Comparison of ENCODE assay signal across 8 mouse cellular contexts in the genomic region with DNA sequence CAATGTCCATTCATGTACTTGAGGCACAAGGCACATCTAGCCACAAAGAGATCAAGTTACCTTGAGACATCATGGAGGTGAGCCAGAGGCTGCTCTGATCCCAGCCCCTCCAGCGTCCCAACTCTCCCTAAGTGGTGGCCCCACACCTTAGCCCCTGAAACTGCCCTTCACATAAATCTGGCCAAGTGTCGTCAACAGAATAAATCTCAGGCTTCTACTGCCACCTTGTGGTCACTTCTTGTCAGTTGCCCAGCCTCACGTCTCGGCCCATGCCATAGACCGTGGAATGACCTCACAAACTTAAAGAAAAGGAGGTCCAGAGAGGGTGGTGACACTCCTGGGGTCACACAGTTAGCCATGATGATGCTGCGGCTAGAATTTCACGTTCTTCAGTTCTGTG.
DNase-seq lines count a peak whose midpoint lies in the region; ATAC-seq and TF ChIP-seq lines count a peak whose summit lies in the region.

No protein-coding gene starts in this region.

- TF ChIP-seq CTCF in intestine, postnatal 0 days (IDR thresholded peaks at IDR 0.05; ENCODE audit: low read depth), result peak; percentile 89

- no peak overlapping the region for H3K4me3 ChIP-seq in heart, embryonic 11.5 days (ENCODE audit: low read depth, low read length)
- no peak overlapping the region for H3K4me3 ChIP-seq in intestine, postnatal 0 days (ENCODE audit: low read depth, low read length)
- no peak overlapping the region for H3K4me3 ChIP-seq in midbrain, embryonic 12.5 days

- DNase-seq in heart, adult 18-20 months, result peak; percentile 53 to 83
- peak; percentile 78 to 81 for DNase-seq in cerebellum, postnatal 25 days
- DNase-seq in gastrocnemius, postnatal 10 days, result peak; percentile 55
- peak; percentile 77 for DNase-seq in left cerebral cortex, postnatal 25 days (ENCODE audit: low spot score in 2 of 2)
- DNase-seq in spleen, postnatal 36 days (ENCODE audit: low spot score in 2 of 2), result peak; percentile 24 to 43

- intact Hi-C loops in left cerebral cortex, postnatal 25 days (cut with DNase I), result loop anchor here (5.0 kb wide), 2 partner anchors 332 to 1077 kb away; partner anchors contain the start of gene Sdk1

- no peak overlapping the region for H3K4me2 ChIP-seq in heart, embryonic 11.5 days
- no peak overlapping the region for H3K4me2 ChIP-seq in intestine, postnatal 0 days (replicated peaks; ENCODE audit: low read depth)
- no peak overlapping the region for H3K4me2 ChIP-seq in midbrain, embryonic 12.5 days (replicated peaks)

- no peaks in the 10 kb centered on the region for H3K36me3 ChIP-seq in heart, embryonic 11.5 days (ENCODE audit: control insufficient read depth, insufficient read depth, low read length)
- no peaks in the 10 kb centered on the region for H3K36me3 ChIP-seq in intestine, postnatal 0 days (ENCODE audit: control insufficient read depth, insufficient read depth)
- no peaks in the 10 kb centered on the region for H3K36me3 ChIP-seq in midbrain, embryonic 12.5 days

- 7% methylated on average over 7 of the region's 7 CpGs for WGBS in heart, embryonic 11.5 days (ENCODE audit: insufficient replicate concordance)
- 4% methylated on average over 7 of the region's 7 CpGs for WGBS in intestine, postnatal 0 days
- WGBS in midbrain, embryonic 12.5 days, result 7% methylated on average over 7 of the region's 7 CpGs

- H3K9me3 ChIP-seq in heart, embryonic 11.5 days (replicated peaks; ENCODE audit: control insufficient read depth, low read length), result no peaks in the 10 kb centered on the region
- no peaks in the 10 kb centered on the region for H3K9me3 ChIP-seq in intestine, postnatal 0 days (ENCODE audit: control insufficient read depth)
- no peaks in the 10 kb centered on the region for H3K9me3 ChIP-seq in midbrain, embryonic 12.5 days

- no peak overlapping the region for H3K9ac ChIP-seq in heart, embryonic 11.5 days (ENCODE audit: low read depth, low read length)
- no peak overlapping the region for H3K9ac ChIP-seq in intestine, postnatal 0 days (ENCODE audit: low read depth, low read length)
- no peak overlapping the region for H3K9ac ChIP-seq in midbrain, embryonic 12.5 days (replicated peaks)

- no peaks in the 10 kb centered on the region for H3K4me1 ChIP-seq in heart, embryonic 11.5 days (ENCODE audit: control insufficient read depth, insufficient read depth, low read length)
- no peaks in the 10 kb centered on the region for H3K4me1 ChIP-seq in intestine, postnatal 0 days (replicated peaks; ENCODE audit: control insufficient read depth, insufficient read depth, low read length)
- H3K4me1 ChIP-seq in midbrain, embryonic 12.5 days, result no peaks in the 10 kb centered on the region

- no peaks in the 10 kb centered on the region for H3K27me3 ChIP-seq in heart, embryonic 11.5 days (ENCODE audit: control insufficient read depth, insufficient read depth, low read length)
- H3K27me3 ChIP-seq in intestine, postnatal 0 days (replicated peaks; ENCODE audit: control insufficient read depth, insufficient read depth, low read length), result no peaks in the 10 kb centered on the region
- no peaks in the 10 kb centered on the region for H3K27me3 ChIP-seq in midbrain, embryonic 12.5 days

- no peak overlapping the region for H3K27ac ChIP-seq in heart, embryonic 11.5 days (ENCODE audit: low read depth, low read length)
- no peak overlapping the region for H3K27ac ChIP-seq in intestine, postnatal 0 days (ENCODE audit: low read depth, low read length)
- H3K27ac ChIP-seq in midbrain, embryonic 12.5 days (replicated peaks), result no peak overlapping the region

- ATAC-seq in heart, embryonic 11.5 days (replicated peaks; ENCODE audit: insufficient number of reproducible peaks, low FRiP score, low TSS enrichment), result no peak
- 0 out of 2 replicates have a peak, but pooled peaks have one; percentile 36 for ATAC-seq in intestine, postnatal 0 days
- peak; percentile 34; the same call in 1 of the 2 replicates for ATAC-seq in midbrain, embryonic 12.5 days (ENCODE audit: low FRiP score, low read depth)
